Mouse (Mus musculus) limb, embryonic 13.5 days (tissue): ENCODE results near the gene Alox12b. TPM values are rescaled to one million over a fixed set of nuclear protein-coding genes. Genes with fewer than 3 reads are reported as not detected.

ENCODE experiments used
- ATAC-seq: fragments of 200-750 bp; cut with Nextera tagmentation; 2 replicates; pipeline ENCODE4 v1.8.0; 2017; ENCODE audit warnings: low read depth, moderate number of reproducible peaks, moderate TSS enrichment; ENCODE audit not compliant: low FRiP score
- H3K27ac ChIP-seq: fragments of 300-500 bp; sonication (generic); 2 replicates; pipeline ENCODE4 v1.5.1; 2015; ENCODE audit warnings: inconsistent platforms, mild to moderate bottlenecking, moderate library complexity
- H3K27me3 ChIP-seq: fragments of 300-500 bp; sonication (generic); 2 replicates; pipeline ENCODE4 v1.6.1; 2015; ENCODE audit warnings: mild to moderate bottlenecking, inconsistent platforms
- H3K36me3 ChIP-seq: fragments of 300-500 bp; sonication (generic); 2 replicates; pipeline ENCODE4 v1.6.1; 2015; ENCODE audit warnings: inconsistent platforms, mild to moderate bottlenecking, moderate library complexity
- H3K4me1 ChIP-seq: fragments of 300-500 bp; sonication (generic); 2 replicates; pipeline ENCODE4 v1.6.1; 2015; ENCODE audit warnings: inconsistent platforms
- H3K4me2 ChIP-seq: fragments of 300-500 bp; sonication (generic); replicated peaks from 2 replicates; pipeline ENCODE4 v1.6.1; 2015; ENCODE audit warnings: inconsistent platforms, mild to moderate bottlenecking, moderate library complexity
- H3K4me3 ChIP-seq: fragments of 300-500 bp; sonication (generic); 2 replicates; pipeline ENCODE4 v1.5.1; 2015; ENCODE audit warnings: moderate library complexity, mild to moderate bottlenecking, inconsistent platforms
- H3K9ac ChIP-seq: fragments of 300-500 bp; sonication (generic); 2 replicates; pipeline ENCODE4 v1.6.1; 2015; ENCODE audit warnings: mild to moderate bottlenecking, inconsistent platforms
- H3K9me3 ChIP-seq: fragments of 300-500 bp; sonication (generic); 2 replicates; pipeline ENCODE4 v1.6.1; 2016; ENCODE audit warnings: inconsistent platforms
- WGBS: fragments of 180-500 bp; shearing (Covaris S2); methylation state at CpG from one replicate; pipeline ENCODE4 v1.1.7; 2015; 5-methylcytosine and 5-hydroxymethylcytosine counted together
- polyA plus RNA-seq: library from polyadenylated mRNA; unstranded; fragments of >200 nt; fragmentation: Nextera tagmentation; extraction: Ambion mirVana; gene quantifications from 2 replicates; pipeline ENCODE4 v1.2.1, GENCODE M21; 2015

The Alox12b gene
- 0.22 and 0.25 TPM in 2 replicates for polyA plus RNA-seq

DNA sequence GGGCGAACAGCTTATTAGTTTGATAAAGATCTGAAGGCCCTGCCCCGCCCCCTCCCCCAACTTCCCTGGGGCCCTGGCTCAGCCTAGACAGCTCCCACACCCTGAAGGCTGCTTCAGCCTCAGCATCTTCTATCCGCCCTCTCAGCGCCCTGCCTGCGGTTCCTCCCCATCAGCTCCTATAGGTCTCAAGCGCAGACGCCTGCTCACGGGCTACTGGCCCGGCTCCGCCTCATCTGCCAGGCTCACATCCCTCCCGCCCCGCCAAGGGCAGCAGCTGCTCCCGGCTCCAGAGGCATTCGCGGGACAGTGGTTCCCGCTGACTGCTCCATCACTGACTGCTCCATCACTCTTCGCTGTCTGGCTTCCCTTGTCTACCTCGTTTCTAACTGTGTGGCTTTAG, at the start of gene Alox12b:
Gene Alox12b (plus strand): TSS at position 190 of the 400 bp plus-strand sequence.
- Histone ChIP-seq H3K36me3 (no peaks in the 10 kb centered on the region), H3K4me2 (peak within 1 kb of the TSS; percentile 48), H3K27me3 (peaks cover 63% of the 10 kb centered on the region), H3K27ac (no peak within 1 kb of the TSS), H3K4me3 (peak within 1 kb of the TSS; percentile 22), H3K9me3 (no peaks in the 10 kb centered on the region), H3K4me1 (peaks cover 8% of the 10 kb centered on the region), H3K9ac (0 out of 2 replicates have a peak within 1 kb of the TSS, but pooled peaks have one; percentile 31)
- 1% methylated on average over 18 of the region's 18 CpGs for WGBS
- peak; percentile 15; the same call in 1 of the 2 replicates for ATAC-seq

DNA sequence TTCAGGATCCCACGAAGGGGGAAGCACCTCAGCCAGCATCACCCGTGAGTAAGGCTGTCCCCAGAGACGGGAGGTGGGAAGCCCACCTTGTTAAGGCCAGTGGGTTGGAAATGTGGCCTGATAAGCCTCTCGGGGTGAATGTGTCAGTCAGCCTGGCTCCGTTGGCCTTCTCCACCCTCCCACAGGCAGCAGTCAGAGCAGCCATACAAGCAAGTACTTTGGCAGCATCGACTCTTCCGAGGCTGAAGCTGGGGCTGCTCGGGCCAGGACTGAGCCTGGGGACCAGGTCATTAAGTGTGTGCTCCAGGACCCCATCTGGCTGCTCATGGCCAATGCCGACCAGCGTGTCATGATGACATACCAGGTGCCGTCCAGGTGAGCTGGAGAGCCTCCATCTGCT, 49.1 kb upstream of the Alox12b start:
- no peak overlapping the region for H3K4me3 ChIP-seq
- WGBS = 87% methylated on average over 11 of the region's 11 CpGs
- ATAC-seq = no peak
- H3K4me2 ChIP-seq = no peak overlapping the region
- no peaks in the 10 kb centered on the region for H3K9me3 ChIP-seq
- no peak overlapping the region for H3K27ac ChIP-seq
- H3K4me1 ChIP-seq = peaks cover 22% of the 10 kb centered on the region
- no peak overlapping the region for H3K9ac ChIP-seq
- 0 out of 2 replicates have a peak, but pooled peaks cover 4% of the 10 kb centered on the region for H3K27me3 ChIP-seq
- H3K36me3 ChIP-seq = peaks cover 72% of the 10 kb centered on the region

DNA sequence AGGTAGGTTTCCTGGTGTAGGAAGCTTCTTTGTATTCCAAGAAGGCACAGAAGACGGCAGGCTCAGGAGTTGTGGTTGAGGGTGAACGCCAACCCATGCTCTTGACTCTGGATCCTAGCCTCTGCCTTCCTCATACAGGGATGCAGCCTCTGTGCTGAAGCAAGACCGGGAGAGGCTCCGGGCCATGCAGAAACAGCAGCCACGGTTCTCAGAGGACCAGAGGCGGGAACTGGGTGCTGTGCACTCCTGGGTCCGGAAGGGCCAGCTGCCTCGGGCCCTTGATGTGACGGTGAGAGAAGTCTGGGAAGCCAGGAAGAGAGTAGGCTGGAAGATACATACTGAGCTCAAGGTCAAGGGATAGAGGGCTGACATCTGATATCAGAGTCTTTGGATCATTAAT, 48.6 kb upstream of the Alox12b start:
- Histone ChIP-seq H3K36me3 (peaks cover 66% of the 10 kb centered on the region), H3K4me3 (no peak overlapping the region), H3K9ac (no peak overlapping the region), H3K27ac (no peak overlapping the region), H3K4me2 (no peak overlapping the region), H3K27me3 (0 out of 2 replicates have a peak, but pooled peaks cover 4% of the 10 kb centered on the region), H3K9me3 (no peaks in the 10 kb centered on the region), H3K4me1 (peaks cover 22% of the 10 kb centered on the region)
- 89% methylated on average over 9 of the region's 9 CpGs for WGBS
- ATAC-seq = no peak

DNA sequence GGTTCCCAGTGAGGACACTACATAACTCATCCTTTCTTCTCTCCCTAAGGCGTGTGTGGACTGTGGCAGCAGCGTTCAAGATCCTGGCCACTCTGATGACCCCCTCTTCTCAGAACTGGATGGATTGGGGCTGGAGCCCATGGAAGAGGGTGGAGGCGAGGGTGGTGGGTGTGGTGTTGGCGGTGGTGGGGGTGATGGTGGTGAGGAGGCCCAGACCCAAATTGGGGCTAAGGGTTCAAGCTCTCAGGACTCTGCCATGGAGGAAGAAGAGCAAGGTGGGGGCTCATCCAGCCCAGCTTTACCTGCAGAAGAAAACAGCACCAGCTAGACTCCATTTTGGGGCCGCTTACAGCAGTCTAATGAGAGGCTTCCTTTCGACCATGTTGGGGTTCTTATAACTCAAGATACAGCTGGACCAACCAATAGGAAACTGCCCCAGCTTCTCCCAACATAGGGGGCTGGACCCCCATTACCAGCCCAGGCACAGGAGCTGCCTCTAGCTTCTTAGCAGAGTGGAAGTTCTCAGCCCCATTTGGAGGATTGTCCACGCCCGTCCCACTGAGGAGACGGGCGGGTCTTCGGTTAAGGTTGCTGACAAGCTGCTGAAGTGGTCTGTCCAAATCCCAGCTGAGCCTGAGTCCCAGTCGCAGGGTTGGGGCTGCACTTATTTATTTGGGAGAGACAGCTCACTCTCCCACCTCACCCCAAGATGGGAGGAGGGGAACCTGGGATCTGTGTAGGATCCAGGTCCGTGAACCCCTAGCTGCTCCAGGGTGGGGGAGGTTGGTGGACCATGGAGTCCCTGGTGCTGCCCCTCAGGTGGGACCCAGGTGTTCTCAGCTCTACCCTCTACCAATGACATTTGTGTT, 47.5 kb upstream of the Alox12b start:
- Histone ChIP-seq H3K9me3 (no peaks in the 10 kb centered on the region), H3K36me3 (peaks cover 56% of the 10 kb centered on the region), H3K9ac (no peak overlapping the region), H3K27me3 (0 out of 2 replicates have a peak, but pooled peaks cover 4% of the 10 kb centered on the region), H3K4me3 (no peak overlapping the region), H3K4me2 (no peak overlapping the region), H3K27ac (no peak overlapping the region), H3K4me1 (peaks cover 22% of the 10 kb centered on the region)
- no peak for ATAC-seq
- WGBS = 83% methylated on average over 13 of the region's 13 CpGs

DNA sequence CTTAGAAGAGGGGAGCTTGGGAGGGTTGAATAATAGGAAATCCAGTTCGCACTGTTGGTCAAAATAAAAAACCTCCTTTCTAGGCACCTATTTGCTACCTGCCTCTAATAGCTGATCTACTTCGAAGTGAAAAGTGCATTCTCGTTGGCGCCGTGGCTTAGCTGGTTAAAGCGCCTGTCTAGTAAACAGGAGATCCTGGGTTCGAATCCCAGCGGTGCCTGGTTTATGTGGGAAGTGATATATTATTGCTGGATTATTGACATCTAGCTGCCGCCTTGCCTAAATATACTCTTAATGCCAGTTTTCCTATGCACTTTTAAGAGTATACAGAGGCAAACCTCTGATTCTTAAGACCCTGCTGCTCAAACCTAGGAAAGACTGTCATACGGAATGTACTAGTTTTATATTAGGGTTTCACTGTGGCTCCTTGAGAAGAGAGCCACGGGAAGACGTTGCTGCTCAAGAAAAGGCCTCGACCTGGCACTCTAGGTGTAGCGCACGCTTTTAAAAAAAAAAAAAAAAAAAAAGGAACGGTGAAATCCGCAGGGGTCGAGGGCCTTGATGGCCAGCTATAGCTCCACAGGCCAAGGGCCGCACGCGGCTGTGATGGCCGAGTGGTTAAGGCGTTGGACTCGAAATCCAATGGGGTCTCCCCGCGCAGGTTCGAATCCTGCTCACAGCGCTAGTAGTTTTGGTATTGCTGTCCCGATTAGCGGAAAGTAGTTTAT, 46.3 kb upstream of the Alox12b start:
- peaks cover 5% of the 10 kb centered on the region; the same call in 1 of the 2 replicates for H3K27me3 ChIP-seq
- under 1% methylated on average over 30 of the region's 30 CpGs for WGBS
- peaks cover 22% of the 10 kb centered on the region for H3K4me1 ChIP-seq
- peak overlapping the region; percentile 55 for H3K27ac ChIP-seq
- H3K4me2 ChIP-seq = peak overlapping the region; percentile 64
- peaks cover 44% of the 10 kb centered on the region for H3K36me3 ChIP-seq
- H3K9ac ChIP-seq = peak overlapping the region; percentile 59
- H3K4me3 ChIP-seq = peak overlapping the region; percentile 53
- H3K9me3 ChIP-seq = no peaks in the 10 kb centered on the region
- ATAC-seq = peak; percentile 73; the same call in 1 of the 2 replicates

DNA sequence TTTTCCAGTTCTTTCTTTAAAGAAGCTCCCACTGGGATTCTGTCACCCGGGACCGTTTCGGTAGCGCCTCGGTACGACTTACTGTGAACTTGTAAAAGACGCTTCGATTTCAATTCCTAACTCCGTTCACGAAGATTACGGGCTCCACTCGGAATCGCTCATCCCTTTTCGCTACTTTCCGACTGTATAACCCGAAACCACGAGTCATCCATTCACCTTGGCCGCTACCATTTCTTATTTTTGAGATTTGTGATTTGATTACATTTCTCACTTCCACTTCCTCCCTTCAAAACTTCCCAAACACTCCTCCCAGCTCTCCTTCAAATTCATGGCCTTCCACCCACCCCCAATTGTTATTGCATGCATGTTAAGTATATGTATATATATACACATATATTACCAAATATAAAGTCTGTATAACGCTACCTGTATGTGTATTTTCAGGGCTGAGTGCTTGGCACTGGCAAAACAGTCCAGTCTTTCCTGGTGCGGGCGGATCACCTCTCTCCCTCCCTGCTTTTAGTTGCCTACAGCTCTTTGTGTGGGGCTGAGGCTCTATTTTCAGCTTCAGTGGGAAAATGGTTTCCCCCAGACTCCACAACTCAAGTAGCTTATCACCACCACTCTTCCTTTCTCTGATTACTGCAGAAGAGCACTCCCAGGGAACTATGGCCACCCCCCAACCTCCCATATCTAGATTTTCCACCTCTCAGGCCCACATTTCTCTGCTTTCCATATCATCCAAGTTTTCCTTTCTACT, 45.6 kb upstream of the Alox12b start:
- Histone ChIP-seq H3K27ac (no peak overlapping the region), H3K4me1 (peaks cover 22% of the 10 kb centered on the region), H3K4me2 (peak overlapping the region; percentile 64), H3K27me3 (peaks cover 9% of the 10 kb centered on the region), H3K9me3 (no peaks in the 10 kb centered on the region), H3K9ac (peak overlapping the region; percentile 59), H3K36me3 (peaks cover 36% of the 10 kb centered on the region), H3K4me3 (peak overlapping the region; percentile 53)
- no peak for ATAC-seq
- 3% methylated on average over 21 of the region's 21 CpGs for WGBS

DNA sequence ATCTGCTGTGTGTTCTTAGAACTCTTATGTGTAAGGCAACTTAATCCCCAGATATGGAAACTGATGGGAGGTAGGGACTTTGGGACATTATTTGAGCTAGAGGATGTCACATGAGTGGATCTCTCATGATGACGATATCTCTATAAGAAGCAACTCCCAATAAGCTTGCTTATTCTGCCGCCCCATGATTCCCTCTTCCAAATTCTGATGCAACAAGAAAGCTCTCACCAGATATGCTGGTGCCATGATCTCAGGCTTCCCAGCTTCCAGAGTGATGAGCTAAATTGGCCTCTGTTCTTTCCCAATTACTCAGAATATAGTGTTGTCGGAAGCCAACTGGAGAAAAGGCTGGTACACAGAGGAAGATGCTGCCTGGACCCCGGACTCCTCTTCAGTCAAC, 44.9 kb upstream of the Alox12b start:
- H3K9me3 ChIP-seq = no peaks in the 10 kb centered on the region
- H3K36me3 ChIP-seq = peaks cover 30% of the 10 kb centered on the region
- H3K27me3 ChIP-seq = peaks cover 13% of the 10 kb centered on the region
- no peak for ATAC-seq
- peak overlapping the region; percentile 59; the same call in 1 of the 2 replicates for H3K9ac ChIP-seq
- peaks cover 24% of the 10 kb centered on the region for H3K4me1 ChIP-seq
- no peak overlapping the region for H3K27ac ChIP-seq
- WGBS = 63% methylated on average over 4 of the region's 4 CpGs
- H3K4me3 ChIP-seq = peak overlapping the region; percentile 53
- peak overlapping the region; percentile 64 for H3K4me2 ChIP-seq

DNA sequence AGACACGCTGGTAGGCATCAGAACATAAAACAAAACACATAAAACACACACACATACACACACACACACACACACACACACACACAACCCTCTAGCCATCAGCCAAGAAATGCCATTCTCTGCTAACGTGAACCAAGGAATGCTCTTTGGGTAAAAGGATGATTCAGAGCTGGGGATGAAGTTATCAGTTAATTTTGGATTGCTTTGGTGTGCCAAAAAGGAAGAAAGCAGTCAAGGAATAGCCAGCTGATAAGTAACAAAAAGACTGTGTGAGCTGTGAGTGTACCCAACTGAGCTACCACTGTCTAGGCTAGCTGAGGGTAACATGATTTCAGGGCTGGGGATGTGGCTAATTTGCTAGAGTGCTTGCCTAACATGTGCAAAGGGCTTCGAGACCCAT, 42.8 kb upstream of the Alox12b start:
- Histone ChIP-seq H3K9ac (no peak overlapping the region), H3K4me3 (no peak overlapping the region), H3K4me2 (no peak overlapping the region), H3K9me3 (no peaks in the 10 kb centered on the region), H3K27me3 (peaks cover 15% of the 10 kb centered on the region), H3K4me1 (peaks cover 29% of the 10 kb centered on the region), H3K36me3 (peaks cover 8% of the 10 kb centered on the region), H3K27ac (no peak overlapping the region)
- no peak for ATAC-seq
- WGBS = 73% methylated on average over 3 of the region's 3 CpGs

DNA sequence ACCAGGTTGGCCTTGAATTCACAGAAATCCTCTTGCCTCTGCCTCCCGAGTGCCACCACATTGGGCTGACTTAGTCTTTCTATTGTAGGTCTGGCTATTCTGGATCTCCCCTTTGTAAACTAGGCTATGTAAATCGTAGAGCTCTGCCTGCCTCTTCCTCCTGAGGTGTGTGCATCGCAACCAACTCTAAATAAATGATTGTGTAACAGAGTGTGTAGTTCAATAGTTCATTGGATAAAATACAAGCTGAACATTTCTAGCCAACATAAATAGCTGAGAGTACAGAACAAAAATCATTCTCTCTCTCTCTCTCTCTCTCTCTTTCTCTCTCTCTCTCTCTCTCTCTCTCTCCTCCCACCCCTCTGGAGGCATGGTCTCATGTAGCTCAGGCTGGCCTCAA, 42.2 kb upstream of the Alox12b start:
- H3K9me3 ChIP-seq = no peaks in the 10 kb centered on the region
- peaks cover 32% of the 10 kb centered on the region for H3K4me1 ChIP-seq
- peaks cover 2% of the 10 kb centered on the region; the same call in 1 of the 2 replicates for H3K36me3 ChIP-seq
- no peak overlapping the region for H3K27ac ChIP-seq
- WGBS = 86% methylated on average over 3 of the region's 3 CpGs
- ATAC-seq = no peak
- H3K4me2 ChIP-seq = no peak overlapping the region
- peaks cover 15% of the 10 kb centered on the region for H3K27me3 ChIP-seq
- no peak overlapping the region for H3K9ac ChIP-seq
- no peak overlapping the region for H3K4me3 ChIP-seq

DNA sequence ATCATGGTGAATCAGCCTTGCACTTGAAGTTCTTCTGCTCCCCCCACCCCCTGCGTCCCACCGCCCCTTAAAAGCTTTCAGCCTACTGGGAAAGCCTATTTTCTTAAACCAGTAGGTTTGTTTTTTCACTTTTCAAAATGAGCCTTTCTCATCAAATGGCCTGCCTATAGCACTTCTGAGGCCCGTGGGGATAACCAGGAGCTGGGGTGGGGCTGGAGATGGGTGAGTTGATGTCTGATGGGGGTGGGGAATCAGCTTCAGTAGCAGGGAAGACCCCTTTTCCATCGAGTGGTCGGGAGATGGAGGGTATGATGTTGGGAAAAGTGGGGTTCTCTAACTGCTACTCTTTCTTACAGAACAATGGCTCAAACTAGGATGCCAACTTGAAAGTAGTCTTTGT, 39.9 kb upstream of the Alox12b start:
- peak overlapping the region; percentile 92 for H3K4me2 ChIP-seq

More for the DNA sequence above, 39.9 kb upstream of the Alox12b start:
- no peak overlapping the region for H3K27ac ChIP-seq
- peaks cover 21% of the 10 kb centered on the region for H3K27me3 ChIP-seq
- peaks cover 36% of the 10 kb centered on the region for H3K4me1 ChIP-seq
- ATAC-seq = no peak
- H3K4me3 ChIP-seq = no peak overlapping the region; the same call in 1 of the 2 replicates
- WGBS = 51% methylated on average over 5 of the region's 5 CpGs
- no peak overlapping the region for H3K9ac ChIP-seq
- H3K9me3 ChIP-seq = no peaks in the 10 kb centered on the region
- H3K36me3 ChIP-seq = no peaks in the 10 kb centered on the region
